Mouse (Mus musculus) liver, postnatal 0 days (tissue): ENCODE measurements at regions not wholly inside any gene's neighbourhood (a gene's known extent, or its start where the extent isn't known, plus 50 kb on each side); places are given as distances from the start of the nearest gene placed in this dataset.
"Not testable (repeated sequence)": the region's sequence is repeated elsewhere in the genome, so short reads cannot be mapped to it uniquely, and the experiment has no call there.

ENCODE experiments used
- ATAC-seq: fragments of 200-750 bp; cut with Nextera tagmentation; 2 replicates; pipeline ENCODE4 v1.8.0; 2017; ENCODE audit warnings: mild to moderate bottlenecking, moderate library complexity
- DNase-seq: peaks from one replicate; pipeline ENCODE4 v3.0.0-alpha.2; 2016
- H3K27ac ChIP-seq: fragments of 300-500 bp; sonication (generic); 2 replicates; pipeline ENCODE4 v1.5.1; 2014; ENCODE audit warnings: antibody characterized with exemption, moderate library complexity, mild to moderate bottlenecking, low read depth
- H3K27me3 ChIP-seq: fragments of 300-500 bp; sonication (generic); 2 replicates; pipeline ENCODE4 v1.6.1; 2014; ENCODE audit warnings: low read length, control low read depth, mixed read lengths; ENCODE audit not compliant: insufficient read depth
- H3K36me3 ChIP-seq: fragments of 300-500 bp; sonication (generic); replicated peaks from 2 replicates; pipeline ENCODE4 v1.6.1; 2014; ENCODE audit warnings: mild to moderate bottlenecking, control low read depth, low read length, moderate library complexity, mixed read lengths; ENCODE audit not compliant: insufficient read depth
- H3K4me1 ChIP-seq: fragments of 300-500 bp; sonication (generic); 2 replicates; pipeline ENCODE4 v1.6.1; 2014; ENCODE audit warnings: antibody characterized with exemption, mild to moderate bottlenecking, control low read depth; ENCODE audit not compliant: insufficient read depth
- H3K4me2 ChIP-seq: fragments of 300-500 bp; sonication (generic); 2 replicates; pipeline ENCODE4 v1.6.1; 2014; ENCODE audit warnings: low read depth, mild to moderate bottlenecking, low read length, moderate library complexity, mixed read lengths
- H3K4me3 ChIP-seq: fragments of 300-500 bp; sonication (generic); 2 replicates; pipeline ENCODE4 v1.5.1; 2014; ENCODE audit warnings: low read depth, low read length
- H3K9ac ChIP-seq: fragments of 300-500 bp; sonication (generic); replicated peaks from 2 replicates; pipeline ENCODE4 v1.6.1; 2014; ENCODE audit warnings: mild to moderate bottlenecking, moderate library complexity
- H3K9me3 ChIP-seq: fragments of 300-500 bp; sonication (generic); 2 replicates; pipeline ENCODE4 v1.6.1; 2016; ENCODE audit warnings: mild to moderate bottlenecking, control low read depth, low read length, mixed read lengths
- CTCF ChIP-seq: sonication (generic); IDR thresholded peaks from 2 replicates; pipeline ENCODE4 v1.5.1; 2016; ENCODE audit warnings: antibody characterized with exemption, low read depth
- EP300 ChIP-seq: IDR thresholded peaks from 2 replicates; pipeline ENCODE4 v1.6.1; 2016; ENCODE audit warnings: antibody characterized with exemption, low read depth, mild to moderate bottlenecking
- WGBS: fragments of 180-500 bp; shearing (Covaris S2); extraction: QIAGEN DNeasy Blood & Tissue Kit; methylation state at CpG from one replicate; pipeline ENCODE4 v1.1.7; 2014; ENCODE audit not compliant: insufficient replicate concordance; 5-methylcytosine and 5-hydroxymethylcytosine counted together

GRCm38 (mm10) chr6:53207781-53208180, 79.3 kb upstream of the Creb5 start:
- no peak overlapping the region for H3K9ac ChIP-seq
- peaks cover 7% of the 10 kb centered on the region for H3K4me1 ChIP-seq
- 44% methylated on average over 5 of the region's 5 CpGs for WGBS
- no peaks in the 10 kb centered on the region for H3K9me3 ChIP-seq
- DNase-seq (no peak), ATAC-seq (no peak)
- H3K4me3 ChIP-seq = no peak overlapping the region
- H3K4me2 ChIP-seq = no peak overlapping the region
- TF ChIP-seq EP300 (no peak), CTCF (no peak)
- 0 out of 2 replicates have a peak, but pooled peaks cover 2% of the 10 kb centered on the region for H3K27me3 ChIP-seq
- H3K27ac ChIP-seq = no peak overlapping the region
- H3K36me3 ChIP-seq = no peaks in the 10 kb centered on the region

- H3K9me3 ChIP-seq = no peaks in the 10 kb centered on the region
- H3K4me1 ChIP-seq = peaks cover 7% of the 10 kb centered on the region
- no peak overlapping the region for H3K27ac ChIP-seq
- 66% methylated on average over 2 of the region's 2 CpGs for WGBS
- no peak for TF ChIP-seq CTCF
- no peak for TF ChIP-seq EP300
- no peak overlapping the region for H3K9ac ChIP-seq
- DNase-seq (no peak), ATAC-seq (no peak)
- no peak overlapping the region for H3K4me2 ChIP-seq
- no peaks in the 10 kb centered on the region for H3K36me3 ChIP-seq
- no peak overlapping the region for H3K4me3 ChIP-seq
- 0 out of 2 replicates have a peak, but pooled peaks cover 2% of the 10 kb centered on the region for H3K27me3 ChIP-seq
Measured at GRCm38 (mm10) chr6:53207361-53207760, 79.7 kb upstream of the Creb5 start.

- Histone ChIP-seq H3K4me2 (no peak overlapping the region), H3K9me3 (no peaks in the 10 kb centered on the region), H3K27ac (no peak overlapping the region), H3K27me3 (no peaks in the 10 kb centered on the region), H3K36me3 (no peaks in the 10 kb centered on the region), H3K4me3 (no peak overlapping the region), H3K9ac (no peak overlapping the region), H3K4me1 (no peaks in the 10 kb centered on the region)
- no peak for TF ChIP-seq EP300
- no peak for TF ChIP-seq CTCF
- no peak for ATAC-seq
- no peak for DNase-seq
- WGBS = 19% methylated on average over 10 of the region's 10 CpGs
Measured at GRCm38 (mm10) chr6:53201281-53201956, 85.7 kb upstream of the Creb5 start.

DNA sequence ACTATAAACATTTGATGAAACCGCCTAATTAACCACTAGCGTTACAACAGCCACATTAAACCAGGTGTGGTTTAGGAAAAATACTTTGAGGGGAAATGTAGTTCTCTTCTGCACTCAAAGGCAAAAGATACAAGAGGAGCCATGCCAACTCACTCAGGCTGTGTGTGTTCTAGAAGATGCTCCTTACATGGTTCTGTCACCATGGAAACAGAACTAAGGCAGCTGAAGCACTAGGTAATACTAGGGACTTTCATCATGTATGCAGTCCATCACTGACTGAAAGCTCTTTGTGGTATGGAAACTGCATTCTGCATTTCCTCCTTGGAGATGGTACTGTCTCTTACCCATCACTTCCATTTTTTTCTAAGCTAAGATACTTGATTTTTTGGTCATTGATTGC, 87.6 kb upstream of the Creb5 start:
- TF ChIP-seq CTCF = no peak
- no peak for TF ChIP-seq EP300
- WGBS = 91% methylated on average over 2 of the region's 2 CpGs
- H3K36me3 ChIP-seq = no peaks in the 10 kb centered on the region
- H3K27ac ChIP-seq = no peak overlapping the region
- DNase-seq = no peak
- no peaks in the 10 kb centered on the region for H3K4me1 ChIP-seq
- H3K27me3 ChIP-seq = no peaks in the 10 kb centered on the region
- no peaks in the 10 kb centered on the region for H3K9me3 ChIP-seq
- no peak overlapping the region for H3K4me2 ChIP-seq
- no peak overlapping the region for H3K4me3 ChIP-seq
- no peak for ATAC-seq
- H3K9ac ChIP-seq = no peak overlapping the region

- H3K4me1 ChIP-seq, H3K27me3 ChIP-seq, DNase-seq, H3K9ac ChIP-seq, H3K36me3 ChIP-seq, H3K9me3 ChIP-seq, ATAC-seq, H3K4me3 ChIP-seq, H3K27ac ChIP-seq, H3K4me2 ChIP-seq: not testable (repeated sequence)
- WGBS = 88% methylated on average over 17 of the region's 17 CpGs
Measured at GRCm38 (mm10) chr6:53182131-53182530, 104.9 kb upstream of the Creb5 start.

DNA sequence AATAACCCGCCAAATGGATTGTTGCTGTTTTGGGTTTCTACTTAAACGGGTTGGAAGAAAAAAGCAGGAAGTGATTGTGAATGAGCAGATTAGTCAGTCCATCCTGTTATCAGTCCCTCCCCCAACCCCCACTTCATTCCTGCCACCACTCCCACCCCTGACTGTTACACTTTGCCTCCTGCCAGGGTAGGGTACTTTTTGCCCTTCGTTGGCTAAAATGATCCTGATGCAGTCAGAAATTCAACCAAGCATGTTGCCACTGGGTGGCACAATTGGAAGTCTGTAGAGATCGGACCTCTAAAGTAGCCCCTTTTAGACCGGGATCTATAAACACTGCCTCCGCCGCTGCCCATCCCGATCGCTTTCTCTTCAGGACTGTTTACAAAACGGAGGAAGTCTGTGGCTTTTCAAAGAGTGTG, 96.0 kb upstream of the Jazf1 start:
- ATAC-seq (no peak), DNase-seq (peak; percentile 22)
- Histone ChIP-seq H3K4me3 (peak overlapping the region; percentile 7; the same call in 1 of the 2 replicates), H3K27ac (no peak overlapping the region), H3K9me3 (no peaks in the 10 kb centered on the region), H3K4me1 (no peaks in the 10 kb centered on the region), H3K9ac (no peak overlapping the region), H3K36me3 (no peaks in the 10 kb centered on the region), H3K4me2 (peak overlapping the region; percentile 59), H3K27me3 (no peaks in the 10 kb centered on the region)
- TF ChIP-seq EP300 = no peak
- peak; percentile 58 for TF ChIP-seq CTCF
- WGBS = 8% methylated on average over 10 of the region's 10 CpGs
